Mouse (Mus musculus): ENCODE data around the gene Mast3.

DNA sequence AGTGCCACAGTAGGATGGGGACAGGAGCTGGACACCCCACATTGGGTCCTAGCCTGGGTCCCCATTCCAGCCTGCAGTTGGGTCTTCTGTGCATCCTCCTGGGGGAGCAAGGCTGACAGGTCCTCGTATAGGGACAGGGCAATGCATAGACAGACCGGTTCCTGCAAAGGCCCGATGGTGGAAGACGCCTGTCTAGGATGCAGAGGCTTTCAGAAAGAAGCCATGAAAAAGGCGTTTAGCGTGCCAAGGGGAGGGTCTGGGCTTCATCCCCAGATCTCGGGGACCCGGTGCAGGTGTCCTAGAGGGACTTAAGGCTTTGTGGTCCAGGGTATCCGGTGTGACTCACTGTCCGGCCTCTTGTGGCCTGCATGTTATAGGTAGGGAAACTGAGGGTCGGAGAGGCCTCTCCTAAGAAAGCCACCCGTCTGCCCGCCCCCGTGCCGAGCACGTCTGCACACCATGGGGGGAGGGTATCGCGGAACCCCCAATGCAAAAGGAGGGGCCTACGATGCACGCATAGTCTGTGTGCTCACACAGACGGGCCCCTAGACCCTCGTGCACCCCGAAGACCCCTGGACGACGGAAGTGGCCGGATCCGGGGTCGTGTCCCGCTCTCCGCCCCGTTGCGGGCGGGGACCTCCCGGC, 28.9 kb downstream of the Mast3 start:
- TF ChIP-seq CTCF (IDR thresholded peaks at IDR 0.05; ENCODE audit: extremely low read depth, insufficient read length, insufficient replicate concordance, low read depth, low read length) (no peak), POLR2A (IDR thresholded peaks at IDR 0.05; ENCODE audit: low read depth, low read length) (no peak)

Data from small intestine, adult 2 months (tissue).